In genomic region chr10:20724451-20724850, GRCm38 (mm10) we compare ENCODE assay signal across 8 mouse cellular contexts. TPM values are rescaled to one million over a fixed set of nuclear protein-coding genes. Genes with fewer than 3 reads are reported as not detected.
DNase-seq lines count a peak whose midpoint lies in the region; ATAC-seq and TF ChIP-seq lines count a peak whose summit lies in the region.

No protein-coding gene starts in this region.

- TF ChIP-seq CTCF in stomach, postnatal 0 days (IDR thresholded peaks at IDR 0.05; ENCODE audit: low read depth): no peak

- no peak for TF ChIP-seq EP300 in stomach, postnatal 0 days (optimal IDR thresholded peaks at IDR 0.05)

- H3K36me3 ChIP-seq in heart, embryonic 13.5 days: 0 out of 2 replicates have a peak, but pooled peaks cover 4% of the 10 kb centered on the region
- H3K36me3 ChIP-seq in liver, embryonic 11.5 days (ENCODE audit: control insufficient read depth, insufficient read depth, low read length): no peaks in the 10 kb centered on the region
- H3K36me3 ChIP-seq in stomach, postnatal 0 days (ENCODE audit: control insufficient read depth, insufficient read depth, low read length): no peaks in the 10 kb centered on the region

- WGBS in heart, embryonic 13.5 days: 42% methylated on average over 10 of the region's 10 CpGs
- 43% methylated on average over 10 of the region's 10 CpGs for WGBS in liver, embryonic 11.5 days
- 17% methylated on average over 10 of the region's 10 CpGs for WGBS in stomach, postnatal 0 days

- ATAC-seq in heart, embryonic 13.5 days (ENCODE audit: extremely low read depth, insufficient number of reproducible peaks, low FRiP score, low TSS enrichment): no peak
- ATAC-seq in liver, embryonic 11.5 days (replicated peaks; ENCODE audit: low FRiP score): no peak
- ATAC-seq in stomach, postnatal 0 days (ENCODE audit: low FRiP score, low TSS enrichment): no peak

- H3K9me3 ChIP-seq in heart, embryonic 13.5 days: no peaks in the 10 kb centered on the region
- no peaks in the 10 kb centered on the region for H3K9me3 ChIP-seq in liver, embryonic 11.5 days (ENCODE audit: control insufficient read depth, low read length)
- no peaks in the 10 kb centered on the region for H3K9me3 ChIP-seq in stomach, postnatal 0 days (ENCODE audit: control insufficient read depth, low read length)

- intact Hi-C loops in left cerebral cortex, postnatal 4 days (cut with DNase I): loop anchor here (5.0 kb wide), 1 partner anchor 347 kb away; no protein-coding TSS in a partner anchor

- peaks cover 41% of the 10 kb centered on the region for H3K4me1 ChIP-seq in heart, embryonic 13.5 days
- H3K4me1 ChIP-seq in liver, embryonic 11.5 days (replicated peaks; ENCODE audit: control insufficient read depth, insufficient read depth, low read length): peaks cover 11% of the 10 kb centered on the region
- no peaks in the 10 kb centered on the region for H3K4me1 ChIP-seq in stomach, postnatal 0 days (replicated peaks; ENCODE audit: control insufficient read depth, insufficient read depth)

- H3K4me3 ChIP-seq in heart, embryonic 13.5 days: peak overlapping the region; percentile 52
- H3K4me3 ChIP-seq in liver, embryonic 11.5 days (ENCODE audit: low read depth, low read length): peak overlapping the region; percentile 29
- H3K4me3 ChIP-seq in stomach, postnatal 0 days (ENCODE audit: low read depth, low read length): peak overlapping the region; percentile 33

- peak; percentile 7 to 32 for DNase-seq in right cerebral cortex, adult 2 months (ENCODE audit: low spot score in 2 of 2)
- DNase-seq in right cerebral cortex, adult 18-20 months: no peak
- no peak for DNase-seq in liver, embryonic 11.5 days (ENCODE audit: low spot score)
- DNase-seq in stomach, postnatal 0 days (ENCODE audit: low spot score): no peak
- no peak for DNase-seq in adrenal gland, postnatal 10 days
- DNase-seq in adrenal gland, postnatal 14 days: no peak
- DNase-seq in left cerebral cortex, postnatal 4 days: no peak

- peak overlapping the region; percentile 81 for H3K9ac ChIP-seq in heart, embryonic 13.5 days
- peak overlapping the region; percentile 23; the same call in 1 of the 2 replicates for H3K9ac ChIP-seq in liver, embryonic 11.5 days (ENCODE audit: low read depth, low read length)
- peak overlapping the region; percentile 48 for H3K9ac ChIP-seq in stomach, postnatal 0 days (ENCODE audit: low read length)

- peak overlapping the region; percentile 85 for H3K27ac ChIP-seq in heart, embryonic 13.5 days (replicated peaks)
- no peak overlapping the region for H3K27ac ChIP-seq in liver, embryonic 11.5 days (ENCODE audit: low read depth, low read length)
- H3K27ac ChIP-seq in stomach, postnatal 0 days (replicated peaks): peak overlapping the region; percentile 53

- H3K4me2 ChIP-seq in heart, embryonic 13.5 days: peak overlapping the region; percentile 67
- H3K4me2 ChIP-seq in liver, embryonic 11.5 days: peak overlapping the region; percentile 65
- H3K4me2 ChIP-seq in stomach, postnatal 0 days (replicated peaks; ENCODE audit: low read depth): peak overlapping the region; percentile 58

- H3K27me3 ChIP-seq in heart, embryonic 13.5 days (replicated peaks): no peaks in the 10 kb centered on the region
- no peaks in the 10 kb centered on the region for H3K27me3 ChIP-seq in liver, embryonic 11.5 days (replicated peaks; ENCODE audit: control insufficient read depth, insufficient read depth, low read length)
- H3K27me3 ChIP-seq in stomach, postnatal 0 days (ENCODE audit: control insufficient read depth, insufficient read depth, low read length): no peaks in the 10 kb centered on the region

RNA-seq across cellular contexts. Expression of gene Pde7b, which starts 0.4 kb away (rescaled TPM):
- 8.1 and 9.1 TPM in 2 replicates for polyA plus RNA-seq in heart, embryonic 13.5 days (2015; fragmentation: Nextera tagmentation; extraction: Ambion mirVana)
- polyA plus RNA-seq in liver, embryonic 11.5 days (2014; fragmentation: Nextera tagmentation; extraction: Ambion mirVana): 0.48 and 1.3 TPM in 2 replicates
- polyA plus RNA-seq in stomach, postnatal 0 days (2015; fragmentation: Nextera tagmentation; extraction: Ambion mirVana): 1.6 and 2.3 TPM in 2 replicates
- total RNA-seq in adrenal gland, postnatal 10 days (2021): 10 to 100 TPM; 23.7 to 24.5 TPM
- total RNA-seq in adrenal gland, postnatal 14 days (2021): 17.4 and 19.0 TPM in 2 replicates
- 10 to 100 TPM in 1 of 2 experiments, 1 to 10 TPM in 1; 9.0 to 11.4 TPM for total RNA-seq in left cerebral cortex, postnatal 4 days (2021)

Comparison
In these comparisons a context has a peak if more than half of its experiments do, and no peak if none do; other contexts are left out.
1. DNase-seq: peak in right cerebral cortex, adult 2 months (2 of 2); none in right cerebral cortex, adult 18-20 months (single experiment), liver, embryonic 11.5 days (single experiment), stomach, postnatal 0 days (single experiment), adrenal gland, postnatal 10 days (single experiment), adrenal gland, postnatal 14 days (single experiment) and left cerebral cortex, postnatal 4 days (single experiment).
2. H3K9ac ChIP-seq: peak in every context shown above with its lines; median percentile 81 in heart, embryonic 13.5 days; 48 in stomach, postnatal 0 days; 23 in liver, embryonic 11.5 days.
3. Peak in every context shown above with its lines, with median percentiles within 50 percentile points of each other: H3K4me2 ChIP-seq and H3K4me3 ChIP-seq.